Mouse (Mus musculus) skeletal muscle tissue, adult 2 months (tissue): ENCODE measurements around the gene Aspg.

Experiments used
- DNase-seq: peaks from one replicate; pipeline ENCODE4 v3.0.0-alpha.2; 2012; ENCODE audit warnings: low read depth, low spot score

The Aspg gene

DNA sequence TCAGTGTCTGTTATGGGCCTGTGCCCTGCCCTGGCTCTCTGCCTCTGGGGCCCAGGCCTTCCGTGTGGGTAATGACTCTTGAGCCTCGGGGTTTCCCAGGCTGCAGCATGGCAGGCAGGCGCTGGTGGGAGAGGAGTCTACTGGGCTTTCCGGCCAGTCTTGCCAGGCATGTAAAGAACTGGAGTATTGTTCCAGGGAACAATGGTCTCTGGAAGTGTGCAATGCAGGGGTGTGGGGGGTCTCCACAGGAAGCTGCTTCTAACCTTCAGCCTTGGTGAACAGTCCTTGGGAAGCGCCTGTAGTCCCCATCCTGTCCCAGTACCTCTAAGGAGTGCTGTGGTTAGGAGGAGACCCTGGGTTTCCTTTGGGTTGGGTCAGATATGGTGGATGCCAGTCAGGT, 40.9 kb downstream of the Aspg start:
- DNase-seq: no peak

DNA sequence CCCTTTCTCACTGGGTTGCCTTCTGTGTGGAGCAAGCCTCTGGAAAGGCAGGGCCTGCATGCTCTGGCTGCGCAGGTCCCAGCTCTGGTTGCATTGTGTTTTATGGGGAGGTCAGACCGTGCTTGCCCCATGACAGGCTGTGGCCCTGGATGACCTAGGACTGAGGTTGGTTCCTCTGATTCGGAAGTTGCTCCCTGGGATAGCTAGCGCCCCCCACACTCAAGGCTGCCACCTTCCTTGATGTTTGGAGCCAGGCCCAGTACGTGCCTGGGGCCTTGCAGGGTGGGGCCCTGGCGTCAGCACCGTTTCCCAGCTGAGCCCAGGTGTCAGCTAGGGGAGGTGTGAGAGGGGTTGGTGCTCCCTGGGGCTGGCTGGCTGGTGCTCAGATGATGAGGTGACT, 43.5 kb downstream of the Aspg start:
- no peak for DNase-seq

DNA sequence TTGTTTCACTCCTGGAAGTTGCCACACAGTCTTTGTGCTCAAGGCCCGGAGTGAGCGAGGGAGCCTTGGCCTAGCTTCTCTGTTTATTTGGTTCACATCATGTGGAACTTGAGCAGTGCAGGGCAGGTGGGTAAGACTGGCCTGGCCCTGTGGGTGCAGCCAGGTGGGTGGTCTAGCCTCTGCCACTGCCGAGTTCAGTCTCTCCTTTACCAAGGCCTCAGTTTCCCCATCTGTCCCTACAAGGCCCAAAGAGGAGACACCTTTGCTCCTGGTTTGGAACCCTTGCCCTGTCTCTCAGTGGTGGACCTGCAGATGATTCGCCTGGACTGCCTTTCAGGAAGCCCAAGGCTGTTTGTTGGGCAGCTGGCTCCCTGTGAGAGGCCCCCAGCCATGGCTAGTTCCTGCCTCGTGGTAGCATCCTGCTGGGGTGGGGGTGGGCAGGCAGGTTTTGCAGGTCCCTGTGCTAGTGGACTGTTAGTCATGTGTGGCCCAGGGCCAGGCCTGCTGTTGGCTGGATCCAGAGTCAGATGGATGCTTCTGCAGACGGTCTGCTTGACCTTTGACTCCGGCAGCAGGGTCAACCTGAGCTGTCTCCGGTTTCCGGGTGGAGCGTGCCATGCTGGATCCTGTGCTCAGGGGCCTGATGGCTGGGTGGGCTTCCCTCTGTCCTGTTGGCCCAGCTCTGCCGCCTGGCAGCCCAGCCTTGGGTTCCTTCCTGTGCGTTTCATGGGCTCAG, 44.9 kb downstream of the Aspg start:
- no peak for DNase-seq

DNA sequence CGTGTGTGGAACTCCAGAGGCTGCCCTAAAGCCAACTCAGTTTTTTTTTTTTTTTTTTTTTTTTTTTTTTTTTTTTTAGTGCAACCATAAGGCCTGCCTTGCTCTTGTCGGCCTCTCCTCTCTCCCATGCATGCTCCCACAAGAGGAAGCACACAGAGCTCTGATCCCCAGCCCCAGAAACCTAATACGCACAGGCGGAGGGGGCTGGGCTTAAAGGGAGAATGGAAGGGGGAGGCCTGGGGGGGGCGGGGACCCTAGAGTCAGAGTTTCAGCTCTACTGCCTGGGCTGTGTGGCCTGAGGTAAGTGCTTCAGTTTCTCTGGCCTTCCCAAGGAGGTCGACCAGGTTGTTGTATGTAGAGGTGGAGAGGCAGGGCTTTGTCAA, 45.5 kb downstream of the Aspg start:
- no peak for DNase-seq

DNA sequence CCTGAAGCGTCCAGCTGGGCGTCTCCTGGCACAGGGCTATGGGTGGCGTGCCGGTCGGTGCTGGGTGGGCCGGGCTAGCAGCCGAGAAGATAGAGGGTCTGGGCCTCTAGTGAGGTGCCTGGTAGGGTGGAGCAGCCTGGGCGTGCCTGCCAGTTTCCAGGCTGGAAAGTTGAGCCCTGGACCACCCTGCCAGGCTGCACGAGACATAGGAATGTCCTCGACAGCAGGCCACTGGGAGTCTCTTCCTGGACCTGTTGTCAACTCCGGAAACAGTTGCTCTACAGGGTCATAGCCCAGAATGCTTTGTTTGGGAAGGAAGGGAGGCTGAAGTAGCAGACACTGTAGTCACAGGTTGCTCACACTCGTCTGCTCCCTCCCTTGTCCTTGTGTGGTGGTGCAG, 47.1 kb downstream of the Aspg start:
- no peak for DNase-seq

DNA sequence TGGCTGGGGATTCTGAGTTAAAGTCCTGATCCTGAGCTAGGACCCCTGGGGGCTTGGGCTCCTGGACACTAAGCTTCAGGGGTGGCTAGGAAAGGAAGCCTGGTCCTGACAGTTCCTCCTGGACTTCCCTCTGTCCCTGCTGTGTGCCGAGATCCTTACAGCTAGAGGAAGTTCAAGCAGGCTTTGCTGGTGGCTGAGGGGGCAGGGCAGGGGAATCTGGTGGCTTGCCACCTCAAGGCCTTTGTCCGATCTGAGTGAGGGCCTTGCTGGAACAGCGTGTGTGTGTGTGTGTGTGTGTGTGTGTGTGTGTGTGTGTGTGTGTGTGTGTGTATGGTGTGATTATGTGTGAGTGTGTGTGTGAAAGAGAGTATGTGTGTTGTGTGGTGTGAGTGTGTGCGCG, 48.0 kb downstream of the Aspg start:
- DNase-seq: no peak

DNA sequence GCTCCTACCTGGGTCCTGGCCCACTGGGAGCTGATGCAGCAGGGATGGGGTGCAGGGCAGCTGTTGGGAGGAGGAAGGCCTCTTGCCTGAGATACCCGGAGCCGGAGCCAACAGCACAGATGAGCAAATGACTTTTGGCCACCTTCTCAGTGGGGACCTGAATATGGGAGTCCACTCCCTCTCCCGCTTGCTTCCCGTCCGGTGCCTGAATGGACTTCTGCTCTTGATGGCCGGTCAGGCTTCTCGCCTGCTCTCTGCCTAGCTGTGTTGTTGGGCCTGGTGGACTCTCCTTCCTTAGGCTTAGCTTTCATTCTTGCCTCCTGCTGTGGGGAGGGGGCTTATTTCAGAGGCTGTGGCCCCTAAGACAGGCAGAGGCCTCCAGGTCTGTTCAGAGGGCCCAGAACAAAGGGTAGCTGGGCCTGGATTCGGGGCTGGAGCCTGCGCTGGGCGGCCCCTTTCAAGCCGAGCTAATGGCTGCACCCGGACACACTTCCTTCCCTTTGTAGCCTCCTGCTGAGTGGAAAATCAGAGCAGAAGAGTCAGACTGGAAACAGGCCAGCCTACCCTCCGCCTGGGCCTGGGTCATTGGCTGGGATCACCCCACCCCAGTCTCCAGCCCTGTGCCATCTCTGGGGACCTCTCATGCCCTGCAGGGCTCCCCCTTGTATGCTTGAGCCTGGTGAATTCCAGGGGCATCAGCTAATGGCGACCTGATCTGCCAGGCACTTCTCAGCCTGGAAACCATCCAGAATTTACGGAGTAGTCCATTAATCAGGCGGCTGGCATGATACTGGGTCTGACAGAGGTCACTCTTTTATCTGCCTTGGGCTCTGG, 49.0 kb downstream of the Aspg start:
- no peak for DNase-seq

DNA sequence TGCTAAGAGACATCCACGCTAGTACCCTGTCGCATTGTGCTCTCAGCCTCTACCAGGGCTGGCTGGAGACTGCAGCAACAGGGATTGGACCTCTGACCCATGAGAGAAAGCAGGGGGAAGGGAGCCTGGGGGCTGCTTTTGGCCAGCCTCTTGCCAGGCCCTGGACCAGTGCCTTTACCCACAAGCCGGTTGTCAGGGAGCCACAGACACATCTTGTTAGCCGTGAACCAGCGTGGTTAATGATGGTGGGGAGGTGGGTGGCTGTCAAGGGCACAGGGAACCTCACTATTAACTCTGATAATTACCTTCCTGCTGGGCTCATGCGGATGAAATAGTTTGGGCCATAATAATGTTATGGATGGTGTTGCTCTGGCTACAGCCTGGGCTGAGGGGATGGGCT, 50.3 kb downstream of the Aspg start:
- DNase-seq: no peak

DNA sequence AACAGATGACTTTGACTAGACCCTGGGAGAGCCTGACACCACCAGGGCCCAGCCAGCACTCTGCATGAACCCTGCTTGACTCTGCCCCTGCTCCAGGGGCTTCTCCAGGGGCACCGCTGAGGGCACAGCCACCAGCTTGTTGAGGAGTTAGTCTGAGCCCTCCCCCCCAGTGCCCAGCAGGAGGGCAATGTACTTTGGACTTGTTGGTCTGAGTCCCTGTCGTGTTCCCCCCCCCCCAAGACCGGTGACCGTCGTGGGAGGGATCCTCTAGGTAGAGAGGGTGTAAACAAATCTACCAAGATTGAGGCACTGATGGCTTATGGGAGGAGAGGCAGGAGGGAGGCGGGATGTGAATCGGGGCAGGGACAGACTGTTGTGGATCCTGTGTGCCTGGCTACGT, 51.8 kb downstream of the Aspg start:
- DNase-seq: no peak

DNA sequence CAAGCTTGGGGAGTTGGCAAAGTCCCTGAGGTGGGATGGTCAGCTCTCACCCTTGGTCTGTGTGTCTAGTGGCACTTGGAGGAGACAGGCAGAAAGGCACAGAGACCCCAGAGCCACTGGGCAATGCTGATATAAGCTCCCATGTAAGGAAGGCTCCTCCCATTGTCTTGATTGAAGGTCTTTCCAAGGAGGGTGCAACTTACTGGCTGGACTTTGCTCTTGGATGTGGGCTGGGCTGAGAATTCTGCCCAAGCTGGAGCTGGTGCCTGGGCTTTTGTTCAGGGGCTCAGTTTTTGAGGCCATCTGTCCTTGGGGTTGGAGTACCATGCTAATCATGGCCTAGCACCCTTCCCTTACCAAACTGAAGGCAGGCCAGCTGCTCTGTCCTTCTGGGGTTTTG, 52.3 kb downstream of the Aspg start:
- no peak for DNase-seq

DNA sequence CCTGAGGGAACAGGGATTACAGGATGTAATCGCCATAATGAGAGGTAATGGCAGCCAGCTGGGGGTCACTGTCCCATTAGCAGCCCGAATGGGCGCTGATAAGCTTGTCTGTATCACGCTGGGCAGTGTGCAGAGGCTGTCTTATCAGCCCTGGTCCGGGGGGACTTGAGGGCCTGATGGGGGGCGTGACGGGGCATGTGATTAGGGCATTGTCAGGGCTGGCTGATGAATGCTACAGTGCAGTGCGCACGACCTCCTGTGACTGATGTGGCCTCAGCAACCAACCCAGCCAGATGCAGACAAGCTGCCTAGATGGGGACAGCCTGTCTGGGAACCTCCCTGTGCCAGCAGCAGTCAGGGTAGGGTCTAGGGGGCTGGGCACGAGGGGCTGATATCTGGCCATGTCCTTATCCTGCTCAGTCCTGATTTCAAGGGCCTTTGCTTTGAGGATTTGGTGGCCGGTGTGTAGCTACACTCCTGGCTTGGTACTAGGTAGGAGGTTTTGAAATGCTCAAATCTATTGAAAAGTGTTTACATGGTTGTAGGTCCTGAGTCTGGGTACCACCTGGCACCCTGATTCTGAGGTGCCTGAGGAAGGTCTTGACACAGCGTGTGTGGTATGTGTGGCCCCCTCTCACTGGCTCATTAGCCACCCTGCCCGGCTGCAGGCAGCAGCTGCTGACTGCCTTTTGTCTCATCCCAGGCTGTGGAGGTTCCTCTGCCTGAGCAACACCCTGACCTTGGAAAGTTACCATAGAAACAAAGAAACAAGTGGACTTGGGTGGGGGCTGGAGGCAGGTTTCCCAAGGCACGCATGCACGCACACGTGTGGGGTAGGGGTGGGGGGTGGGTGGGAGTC, 57.7 kb downstream of the Aspg start:
- no peak for DNase-seq

DNA sequence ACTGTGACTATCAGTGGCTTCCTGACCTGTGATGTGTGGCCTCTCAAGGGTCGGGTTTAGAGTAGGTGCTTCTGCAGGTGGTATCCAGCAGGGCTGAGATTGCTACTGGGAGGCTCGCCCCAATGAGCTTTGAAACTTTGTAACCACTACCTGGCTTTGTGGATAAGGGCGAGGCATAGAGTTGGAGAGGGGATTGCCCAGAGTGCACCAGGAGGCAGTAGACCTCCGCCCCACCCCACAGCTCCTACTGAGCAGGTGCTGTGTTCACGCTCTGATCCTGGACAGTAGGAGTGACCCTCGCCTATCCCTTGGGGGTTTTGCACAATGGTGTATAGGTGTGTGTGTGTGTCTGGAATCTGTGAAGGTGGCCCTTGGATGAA, 58.4 kb downstream of the Aspg start:
- no peak for DNase-seq

DNA sequence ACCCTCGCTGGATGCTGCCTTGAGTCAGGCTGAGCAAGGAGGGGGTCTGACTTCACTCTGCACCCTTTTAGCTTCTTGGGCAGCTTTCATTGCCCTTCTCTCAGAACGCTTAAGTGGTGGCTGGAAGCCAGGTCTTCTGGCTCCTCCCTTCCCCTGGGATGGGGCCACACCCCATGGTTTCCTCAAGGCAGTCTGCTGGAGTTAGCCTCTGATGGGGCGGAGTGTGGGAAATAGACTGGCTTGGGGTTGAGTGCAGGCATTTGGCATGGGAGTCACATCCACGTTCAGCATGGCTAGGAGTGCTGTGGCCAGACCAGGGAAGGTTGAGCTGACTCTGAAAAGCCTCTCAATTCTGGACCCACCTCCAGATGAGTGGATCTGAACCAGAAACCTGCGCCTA, 62.8 kb downstream of the Aspg start:
- peak; percentile 25 for DNase-seq

DNA sequence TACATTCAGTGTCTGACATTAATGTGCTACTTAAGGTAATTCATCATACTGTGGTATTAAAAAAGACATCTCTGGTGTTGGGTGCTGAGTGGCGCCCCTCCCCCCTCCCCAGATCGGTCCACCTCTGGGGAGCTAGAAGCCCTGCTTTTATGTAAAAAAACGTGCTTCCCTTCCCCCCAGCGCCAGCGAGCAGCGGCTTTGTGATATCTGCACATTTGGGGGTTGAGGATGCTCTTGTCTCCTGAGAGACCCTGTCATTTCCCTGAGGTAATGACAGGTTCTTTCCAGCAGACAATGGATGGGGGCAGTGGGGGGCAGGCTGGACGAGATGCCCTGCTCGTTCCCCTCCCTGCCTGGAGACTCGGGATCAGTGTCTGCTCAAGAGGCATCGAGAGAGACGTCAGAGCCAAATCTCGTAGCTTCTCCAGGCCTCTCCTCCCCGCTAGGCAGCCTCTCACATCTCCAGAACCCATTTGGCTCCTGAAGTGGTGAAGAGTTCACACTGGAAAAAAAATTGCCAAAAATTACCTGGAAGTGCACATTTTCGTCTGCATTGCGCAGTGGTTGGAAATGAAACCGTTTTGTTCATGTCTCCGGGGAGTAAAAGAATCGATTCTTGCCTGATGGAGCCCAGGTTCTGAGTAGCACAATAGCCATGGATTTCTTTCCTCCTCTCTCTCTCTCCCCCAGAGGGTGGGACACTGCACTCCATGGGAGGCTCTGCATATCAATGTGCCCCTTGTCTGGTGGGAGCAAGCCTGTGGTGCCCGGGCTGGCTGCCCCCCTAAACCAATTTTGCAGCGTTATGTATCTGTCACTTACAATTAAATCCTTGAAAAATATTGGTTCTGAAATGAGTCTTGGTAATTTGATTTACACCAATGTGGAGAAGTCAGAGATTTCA, 64.4 kb downstream of the Aspg start:
- DNase-seq: no peak

DNA sequence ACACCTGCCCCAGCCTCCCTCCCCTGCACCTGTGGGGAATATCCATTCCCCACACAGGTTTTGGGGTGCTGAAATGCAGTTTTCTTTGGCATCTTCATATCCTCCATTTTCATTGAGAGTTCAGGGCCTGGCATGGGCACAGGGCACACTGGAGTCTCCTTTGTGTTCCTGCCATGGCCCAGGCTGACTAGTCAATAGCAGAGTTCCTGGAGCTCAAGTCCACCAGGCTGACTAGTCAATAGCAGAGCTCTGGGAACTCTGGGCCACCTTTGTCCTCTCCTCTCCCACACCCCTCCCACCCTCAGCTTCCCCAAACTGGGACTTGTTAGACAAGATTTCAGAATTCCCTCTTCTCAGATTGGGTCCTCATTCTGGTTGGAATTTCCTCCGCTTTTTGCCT, 65.2 kb downstream of the Aspg start:
- no peak for DNase-seq

DNA sequence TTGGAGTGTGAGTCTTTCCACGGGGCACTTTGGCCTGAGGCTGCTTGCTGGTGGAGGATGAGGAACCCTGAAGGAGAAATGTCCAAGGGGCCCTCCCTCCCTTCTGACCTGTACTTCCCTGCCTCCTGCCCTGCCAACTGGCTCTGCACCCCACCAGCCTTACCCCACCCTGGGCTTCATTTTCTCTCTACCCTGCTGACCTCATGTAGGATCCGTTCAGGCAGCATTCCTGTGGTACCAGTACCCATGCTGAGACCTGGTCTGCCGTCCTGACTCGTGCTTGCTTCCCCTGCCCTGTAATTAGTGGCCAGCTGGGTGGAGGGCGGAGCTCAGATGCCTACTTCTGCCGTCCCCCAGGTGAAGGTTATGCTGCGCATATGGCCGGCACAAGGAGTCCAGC, 65.7 kb downstream of the Aspg start:
- DNase-seq: no peak
